Mouse (Mus musculus) kidney, adult 2 months (tissue): ENCODE measurements at regions not wholly inside any gene's neighbourhood (a gene's known extent, or its start where the extent isn't known, plus 50 kb on each side); places are given as distances from the start of the nearest gene placed in this dataset.

Experiments used
- DNase-seq: peaks from one replicate; pipeline ENCODE4 v3.0.0; 2021
- H3K27ac ChIP-seq: fragments of 200-500 bp; 2 replicates; pipeline ENCODE4 v1.5.1; 2012; ENCODE audit warnings: low read depth, low read length, control low read depth, inconsistent platforms; ENCODE audit not compliant: insufficient read depth
- H3K27me3 ChIP-seq: fragments of 200-500 bp; replicated peaks from 2 replicates; pipeline ENCODE4 v1.6.1; 2012; ENCODE audit warnings: mild to moderate bottlenecking, moderate library complexity, low read length, inconsistent platforms; ENCODE audit not compliant: control insufficient read depth, insufficient read depth
- H3K36me3 ChIP-seq: fragments of 200-500 bp; 2 replicates; pipeline ENCODE4 v1.6.1; 2012; ENCODE audit warnings: mild to moderate bottlenecking, moderate library complexity, low read length, inconsistent platforms; ENCODE audit not compliant: control insufficient read depth, insufficient read depth
- H3K4me1 ChIP-seq: fragments of 200-500 bp; 2 replicates; pipeline ENCODE4 v1.6.1; 2011; ENCODE audit warnings: low read length; ENCODE audit not compliant: control insufficient read depth, insufficient read depth
- H3K4me3 ChIP-seq: fragments of 200-500 bp; 2 replicates; pipeline ENCODE4 v1.5.1; 2011; ENCODE audit warnings: mild to moderate bottlenecking, low read depth, low read length, control low read depth; ENCODE audit not compliant: insufficient read depth
- CTCF ChIP-seq: fragments of 200-500 bp; conservative IDR thresholded peaks from 2 replicates; pipeline ENCODE4 v1.5.1; 2011; ENCODE audit warnings: low read depth, mild to moderate bottlenecking, control low read depth, low read length, moderate library complexity, mixed read lengths; ENCODE audit not compliant: insufficient read depth, insufficient read length
- POLR2A ChIP-seq: fragments of 200-500 bp; IDR thresholded peaks from one replicate; pipeline ENCODE4 v1.6.1; 2011; ENCODE audit warnings: low read depth, low read length, control low read depth
- WGBS: fragments of 180-500 bp; shearing (Covaris S2); methylation state at CpG from one replicate; pipeline ENCODE4 v1.1.7; 2018; 5-methylcytosine and 5-hydroxymethylcytosine counted together

DNA sequence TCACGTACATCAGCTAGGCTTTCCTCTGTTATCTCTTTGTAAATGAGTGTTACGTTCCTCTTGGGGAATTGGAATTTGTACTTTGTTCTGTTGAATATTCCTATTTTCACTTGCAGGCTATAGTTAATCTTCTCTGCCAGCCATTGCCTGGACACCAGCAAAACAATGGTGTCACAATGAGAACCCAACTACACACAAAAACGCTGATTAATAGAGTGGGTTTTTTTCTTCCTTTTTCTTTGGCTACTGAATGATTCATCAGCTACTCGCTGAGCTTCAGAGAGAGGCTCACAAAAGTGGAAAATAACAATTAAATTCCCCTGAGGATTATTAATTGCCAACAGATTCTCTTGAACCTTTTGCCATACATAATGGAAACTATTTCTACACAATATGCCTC is 398.9 kb upstream of the Prickle1 start:
- Histone ChIP-seq H3K4me1 (no peaks in the 10 kb centered on the region), H3K27me3 (no peaks in the 10 kb centered on the region), H3K36me3 (no peaks in the 10 kb centered on the region), H3K4me3 (no peak overlapping the region), H3K27ac (no peak overlapping the region)
- 64% methylated on average over 4 of the region's 4 CpGs for WGBS
- no peak for TF ChIP-seq CTCF
- TF ChIP-seq POLR2A = no peak
- no peak for DNase-seq

DNA sequence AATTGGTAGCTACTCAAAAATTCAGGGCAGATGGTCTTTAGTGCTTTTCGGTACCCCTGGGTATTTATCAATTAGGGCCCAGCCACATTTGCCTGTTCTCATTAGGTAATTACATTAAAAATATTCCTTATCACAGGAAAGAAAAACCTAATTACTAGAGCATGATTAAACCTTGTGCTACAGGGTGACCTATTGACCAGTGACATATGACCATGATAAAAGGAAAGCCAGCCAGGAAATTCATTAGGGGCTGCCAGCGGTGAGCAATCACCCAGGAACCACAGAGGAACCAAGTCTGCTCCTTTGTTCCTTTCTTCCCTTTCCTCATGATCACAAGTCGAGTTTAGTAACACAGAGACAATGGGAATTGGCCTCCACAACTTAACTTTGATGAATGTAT is 394.4 kb upstream of the Prickle1 start:
- no peaks in the 10 kb centered on the region for H3K36me3 ChIP-seq
- DNase-seq = no peak
- no peaks in the 10 kb centered on the region for H3K4me1 ChIP-seq
- H3K27ac ChIP-seq = no peak overlapping the region
- WGBS = 62% methylated on average over 3 of the region's 3 CpGs
- H3K4me3 ChIP-seq = no peak overlapping the region
- no peak for TF ChIP-seq POLR2A
- TF ChIP-seq CTCF = no peak
- H3K27me3 ChIP-seq = no peaks in the 10 kb centered on the region

DNA sequence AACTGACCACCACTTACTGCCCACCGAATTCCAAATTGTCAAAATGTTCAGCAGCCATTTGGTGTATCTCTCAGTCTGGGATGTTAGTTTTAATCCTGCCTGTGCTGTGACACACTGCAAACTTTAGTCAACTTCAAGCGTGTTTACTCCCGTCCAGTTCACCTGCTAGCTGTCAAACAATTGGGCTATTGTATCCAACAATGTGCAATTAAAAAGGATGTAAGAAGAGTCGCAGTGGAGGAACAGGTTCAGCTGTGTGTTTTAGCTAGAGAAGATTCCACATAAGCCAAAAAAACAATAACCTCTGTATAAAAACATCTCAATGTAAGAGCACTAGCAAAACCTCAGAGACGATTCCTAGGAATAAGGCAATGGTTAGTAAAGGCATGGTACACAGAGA is 392.7 kb upstream of the Prickle1 start:
- H3K4me3 ChIP-seq = no peak overlapping the region
- no peak overlapping the region for H3K27ac ChIP-seq
- H3K36me3 ChIP-seq = no peaks in the 10 kb centered on the region
- 63% methylated on average over 5 of the region's 5 CpGs for WGBS
- DNase-seq = no peak
- H3K4me1 ChIP-seq = no peaks in the 10 kb centered on the region
- H3K27me3 ChIP-seq = no peaks in the 10 kb centered on the region
- TF ChIP-seq POLR2A (no peak), CTCF (no peak)

DNA sequence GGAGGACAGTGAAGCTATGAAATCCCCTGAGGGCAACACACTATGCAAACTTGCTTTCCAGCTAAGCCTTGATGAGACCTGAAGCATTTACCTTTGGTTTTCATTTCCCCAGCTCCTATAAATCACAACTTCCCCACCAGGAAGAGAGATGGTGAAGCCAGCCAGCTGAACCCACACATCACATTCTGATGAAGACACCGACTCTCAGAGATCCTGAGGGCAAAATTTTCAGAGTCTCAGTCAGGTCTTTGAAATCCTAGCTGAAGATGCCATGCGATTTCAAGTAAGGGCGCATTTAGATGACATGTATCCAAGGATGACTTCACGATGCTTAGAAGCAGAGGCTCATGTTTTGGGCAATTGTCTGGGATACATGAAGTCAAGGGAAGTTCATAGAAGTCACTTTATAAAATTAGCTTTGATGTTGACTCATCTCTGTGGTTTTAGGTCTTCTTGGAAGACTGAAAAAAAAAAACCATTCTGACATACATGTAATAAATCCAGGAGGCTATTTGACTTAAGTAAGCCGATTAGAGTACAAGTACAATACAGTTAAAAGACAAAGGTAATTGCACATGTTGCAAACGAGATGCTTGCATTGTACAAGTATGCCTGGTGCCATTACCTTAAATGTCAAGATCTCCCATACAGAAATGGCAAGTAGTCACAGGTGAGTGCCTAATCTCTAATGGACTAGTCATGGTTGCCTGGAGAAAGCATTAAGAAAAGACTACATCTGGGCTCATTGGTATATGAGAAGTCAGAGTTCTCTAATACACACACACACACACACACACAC is 391.1 kb upstream of the Prickle1 start:
- DNase-seq = no peak
- WGBS = 76% methylated on average over 6 of the region's 6 CpGs

DNA sequence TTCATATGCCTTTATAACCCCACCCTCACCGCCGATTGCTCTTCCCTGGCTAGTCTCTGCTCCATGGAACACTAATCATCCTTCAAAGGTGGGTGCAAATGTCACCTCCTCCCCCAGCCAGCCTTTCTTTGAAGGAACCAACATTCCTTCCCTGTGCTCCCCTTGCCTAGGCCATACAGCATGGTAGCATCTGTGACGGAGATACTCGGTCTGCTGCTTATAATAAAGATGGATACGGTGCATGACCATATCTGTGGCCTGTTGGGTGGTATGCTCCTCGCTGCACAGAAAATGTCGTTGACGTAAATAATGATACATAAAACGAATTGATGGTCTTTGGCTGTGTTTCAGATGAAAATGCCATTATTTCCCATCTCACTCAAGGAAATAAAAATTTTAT is 386.4 kb upstream of the Prickle1 start:
- WGBS = 74% methylated on average over 9 of the region's 9 CpGs
- no peak overlapping the region for H3K27ac ChIP-seq
- no peaks in the 10 kb centered on the region for H3K4me1 ChIP-seq
- no peaks in the 10 kb centered on the region for H3K36me3 ChIP-seq
- no peaks in the 10 kb centered on the region for H3K27me3 ChIP-seq
- DNase-seq = no peak
- H3K4me3 ChIP-seq = no peak overlapping the region
- TF ChIP-seq POLR2A (no peak), CTCF (no peak)

More for the DNA sequence above, 391.1 kb upstream of the Prickle1 start:
- Histone ChIP-seq H3K4me1 (no peaks in the 10 kb centered on the region), H3K4me3 (no peak overlapping the region), H3K36me3 (no peaks in the 10 kb centered on the region), H3K27ac (no peak overlapping the region), H3K27me3 (no peaks in the 10 kb centered on the region)
- no peak for TF ChIP-seq POLR2A
- no peak for TF ChIP-seq CTCF

DNA sequence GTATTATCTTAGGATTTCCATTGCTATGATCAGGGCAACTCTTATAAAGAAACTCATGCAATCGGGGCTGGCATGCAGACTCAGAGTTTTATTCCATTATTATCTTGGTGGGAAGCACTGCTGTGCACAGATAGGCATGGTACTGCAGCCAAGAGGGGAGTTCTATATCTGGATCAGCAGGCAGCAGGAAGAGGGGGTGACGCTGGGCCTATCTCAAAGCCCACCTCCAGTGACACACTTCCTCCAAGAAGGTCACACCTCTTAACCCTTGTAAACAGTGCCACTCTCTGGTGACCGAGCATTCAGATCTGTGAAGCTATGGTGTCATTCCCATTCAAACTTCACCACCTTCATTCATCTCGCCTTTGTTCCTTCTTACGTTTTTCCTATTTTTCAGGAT is 381.8 kb upstream of the Prickle1 start:
- DNase-seq = no peak
- H3K36me3 ChIP-seq = no peaks in the 10 kb centered on the region
- no peaks in the 10 kb centered on the region for H3K27me3 ChIP-seq
- H3K4me3 ChIP-seq = no peak overlapping the region
- TF ChIP-seq CTCF (0 out of 2 replicates have a peak, but pooled peaks have one; percentile 2), POLR2A (no peak)
- H3K4me1 ChIP-seq = no peaks in the 10 kb centered on the region
- H3K27ac ChIP-seq = no peak overlapping the region
- 80% methylated on average over 5 of the region's 5 CpGs for WGBS

DNA sequence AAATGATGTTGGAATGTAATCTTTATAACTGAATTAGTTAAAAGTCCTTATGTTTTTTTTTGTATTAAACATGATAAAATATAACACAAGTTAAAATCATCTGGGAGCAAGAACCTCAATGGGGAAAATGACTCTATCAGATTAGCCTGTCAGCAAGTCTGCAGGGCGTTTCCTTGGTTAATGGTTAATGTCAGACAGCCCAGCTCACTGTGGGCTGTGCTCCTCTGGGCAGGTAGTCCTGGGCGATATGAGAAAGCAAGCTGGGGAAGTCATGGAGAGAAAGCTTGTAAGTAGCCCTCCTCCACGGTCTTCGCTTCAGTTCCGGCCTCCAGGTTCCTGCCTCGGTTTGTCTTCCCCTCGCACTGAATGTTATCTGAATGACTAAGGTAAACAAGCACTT is 379.0 kb upstream of the Prickle1 start:
- Histone ChIP-seq H3K4me1 (no peaks in the 10 kb centered on the region), H3K27ac (no peak overlapping the region), H3K4me3 (no peak overlapping the region), H3K27me3 (no peaks in the 10 kb centered on the region), H3K36me3 (no peaks in the 10 kb centered on the region)
- peak; percentile 65 for DNase-seq
- no peak for TF ChIP-seq POLR2A
- no peak for TF ChIP-seq CTCF
- 41% methylated on average over 7 of the region's 7 CpGs for WGBS

DNA sequence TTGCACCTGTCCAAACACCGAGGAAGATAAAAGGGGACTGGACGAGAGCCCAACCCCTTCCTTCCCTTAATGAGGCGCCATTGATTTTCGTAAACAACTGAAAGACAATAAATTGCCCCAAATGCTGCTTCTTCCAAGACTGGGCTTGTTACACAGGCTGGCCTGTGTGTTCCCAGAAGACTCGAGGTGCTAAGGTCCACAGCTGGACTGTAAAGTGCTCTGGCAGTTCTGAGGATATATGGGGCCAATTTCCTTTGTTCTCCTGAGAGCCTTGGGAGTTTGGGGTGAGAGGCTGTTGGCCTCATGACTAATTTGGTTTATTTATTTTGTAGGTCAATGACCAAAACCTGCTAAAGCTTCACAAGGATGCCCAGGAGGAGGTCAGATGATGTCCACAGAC is 377.3 kb upstream of the Prickle1 start:
- 65% methylated on average over 5 of the region's 5 CpGs for WGBS
- Histone ChIP-seq H3K27ac (no peak overlapping the region), H3K36me3 (no peaks in the 10 kb centered on the region), H3K4me3 (no peak overlapping the region), H3K4me1 (no peaks in the 10 kb centered on the region), H3K27me3 (no peaks in the 10 kb centered on the region)
- TF ChIP-seq CTCF = no peak
- no peak for TF ChIP-seq POLR2A
- no peak for DNase-seq
